ENCODE assay signal across 8 mouse cellular contexts in genomic region chr19:17030276-17030675, GRCm38 (mm10).
DNase-seq lines count a peak whose midpoint lies in the region; ATAC-seq and TF ChIP-seq lines count a peak whose summit lies in the region.

No protein-coding gene starts in this region.

- DNase-seq in neural tube, embryonic 10.5 days (ENCODE audit: extremely low spot score, low spot score) = peak; percentile 71
- peak; percentile 74 for DNase-seq in adrenal gland, postnatal 10 days
- peak; percentile 21 to 68 for DNase-seq in kidney, adult 8-10 months
- DNase-seq in lung, adult 18-20 months = peak; percentile 20 to 35
- peak; percentile 37 for DNase-seq in retina, postnatal 7 days (ENCODE audit: low read depth, low spot score)

- 3% methylated on average over 3 of the region's 3 CpGs for WGBS in neural tube, embryonic 15.5 days

- no peaks in the 10 kb centered on the region for H3K4me1 ChIP-seq in neural tube, embryonic 15.5 days
- H3K4me1 ChIP-seq in embryonic fibroblast, embryonic 13.5 days (ENCODE audit: control insufficient read depth, insufficient read depth, low read length) = no peaks in the 10 kb centered on the region

- no peak for TF ChIP-seq POLR2A in embryonic fibroblast, embryonic 13.5 days (IDR thresholded peaks at IDR 0.05; ENCODE audit: low read depth, low read length)

- ATAC-seq in neural tube, embryonic 15.5 days (ENCODE audit: low FRiP score) = no peak
- ATAC-seq in inflammation-experienced regulatory T-cells, adult 6 months = no peak

- no peak overlapping the region for H3K27ac ChIP-seq in neural tube, embryonic 15.5 days (replicated peaks)
- no peak overlapping the region for H3K27ac ChIP-seq in embryonic fibroblast, embryonic 13.5 days (ENCODE audit: insufficient read depth, low read length)

- no peak overlapping the region for H3K4me2 ChIP-seq in neural tube, embryonic 15.5 days

- no peaks in the 10 kb centered on the region for H3K36me3 ChIP-seq in neural tube, embryonic 15.5 days

- H3K4me3 ChIP-seq in neural tube, embryonic 15.5 days (replicated peaks) = no peak overlapping the region
- no peak overlapping the region for H3K4me3 ChIP-seq in embryonic fibroblast, embryonic 13.5 days (ENCODE audit: insufficient read depth, low read length)

- H3K9me3 ChIP-seq in neural tube, embryonic 15.5 days (replicated peaks) = no peaks in the 10 kb centered on the region

- H3K27me3 ChIP-seq in neural tube, embryonic 15.5 days (replicated peaks) = no peaks in the 10 kb centered on the region

- H3K9ac ChIP-seq in neural tube, embryonic 15.5 days (replicated peaks) = no peak overlapping the region

- peak; percentile 42; the same call in 1 of the 2 replicates for TF ChIP-seq CTCF in embryonic fibroblast, embryonic 13.5 days (IDR thresholded peaks at IDR 0.05; ENCODE audit: borderline replicate concordance, insufficient read depth, low read length)
